Mouse (Mus musculus) megakaryocyte-erythroid progenitor cell, adult 5-6 weeks (primary cell): ENCODE results near the gene Dhrs1. TPM values are rescaled to one million over a fixed set of nuclear protein-coding genes. Genes with fewer than 3 reads are reported as not detected.

Source experiments
- ATAC-seq: replicated peaks from 2 replicates; pipeline ENCODE4 v1.8.0; 2016; ENCODE audit warnings: mild to moderate bottlenecking, inconsistent platforms; ENCODE audit not compliant: severe bottlenecking, poor library complexity, low FRiP score, low TSS enrichment
- total RNA-seq, 2 experiments: library from RNA; stranded (forward) in 1 of 2; stranded (reverse) in 1 of 2; fragments of 200-1000, 215-1000 nt in 1 of 2; fragments of >200 nt in 1 of 2; fragmentation: Nextera tagmentation in 1 of 2; gene quantifications; 2 replicates each; pipeline ENCODE4 v1.2.3; 2014 to 2017

Gene Dhrs1
- total RNA-seq (2014; fragmentation: Nextera tagmentation), result 21.5 and 31.0 TPM in 2 replicates
- 10.0 and 10.3 TPM in 2 replicates for total RNA-seq (2017)

DNA sequence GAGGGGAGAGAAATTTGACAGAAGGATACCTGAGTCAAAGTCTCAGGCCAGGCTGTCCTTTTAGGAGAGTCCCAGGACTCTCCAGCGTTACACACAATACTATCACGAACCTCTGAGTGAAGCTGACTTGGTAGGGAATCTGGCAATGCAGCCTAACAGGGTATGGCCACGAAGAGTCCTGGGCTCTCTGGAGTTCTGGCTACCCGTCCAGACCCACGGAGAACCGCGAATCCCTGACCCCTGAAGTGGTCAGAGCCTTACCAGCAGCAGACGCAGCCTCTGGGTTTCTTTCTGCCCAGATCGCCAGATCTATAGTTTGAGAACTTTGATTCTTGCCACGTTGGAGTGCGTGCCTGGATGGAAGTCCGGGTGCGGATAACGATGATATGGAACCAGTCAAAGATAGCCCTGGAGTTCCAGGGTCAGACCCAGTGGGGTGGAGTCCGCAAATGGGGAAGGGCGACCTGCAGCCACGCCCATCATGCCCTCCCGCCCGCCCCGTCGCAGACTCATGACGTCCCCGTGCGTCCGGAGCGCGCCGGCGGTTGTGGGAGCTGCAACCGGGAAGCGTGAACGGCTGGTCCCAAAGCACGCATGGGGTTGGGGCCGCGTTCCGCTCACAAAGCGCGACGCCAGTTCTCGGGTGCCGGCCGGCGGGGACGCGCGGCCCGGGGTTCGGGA lies at the start of gene Dhrs1, which contains the start of gene Nop9:
Gene Dhrs1, minus strand, starts transcription at position 511 of the 681 bp plus-strand sequence.
Gene Nop9, plus strand, starts transcription at position 514 of the 681 bp plus-strand sequence.
- peak; percentile 65 for ATAC-seq

DNA sequence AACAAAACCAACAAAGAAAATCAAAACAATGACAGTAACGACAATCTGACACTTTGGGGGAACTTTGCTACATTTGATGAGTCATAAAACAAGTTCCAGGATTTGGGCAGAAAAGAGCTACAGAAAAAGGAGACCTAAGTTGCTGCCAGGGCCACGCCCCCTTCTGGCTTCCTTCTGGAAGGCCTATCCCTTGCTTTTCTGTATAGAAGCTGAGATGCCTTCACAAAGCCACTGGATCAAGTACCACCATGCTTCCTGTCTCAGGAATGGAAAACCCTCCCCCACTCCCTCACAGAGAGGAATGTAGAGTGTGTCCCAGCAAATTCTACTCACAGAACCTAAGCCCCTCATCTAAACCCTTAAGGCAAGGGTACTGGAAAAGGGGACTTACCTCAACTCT lies 48.5 kb upstream of the Dhrs1 start:
- ATAC-seq, result no peak

DNA sequence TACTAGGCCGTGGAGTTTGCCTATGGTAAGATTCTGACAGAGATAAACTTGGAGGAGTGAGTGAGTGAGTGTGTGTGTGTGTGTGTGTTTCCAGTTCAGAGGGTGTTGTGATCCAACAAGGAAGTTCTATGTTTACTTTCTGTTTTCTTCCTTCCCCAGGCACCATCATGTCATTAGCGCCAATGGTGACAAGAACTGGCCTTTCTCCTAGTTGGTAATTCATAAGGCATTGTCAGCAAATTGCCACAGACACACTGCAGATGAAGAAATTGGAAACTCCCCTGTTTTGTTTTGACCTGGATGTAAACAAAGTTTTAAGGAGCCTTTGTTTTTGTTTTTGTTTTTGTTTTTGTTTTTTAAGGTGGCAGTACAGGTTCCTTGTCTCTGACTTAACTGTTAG lies 48.0 kb upstream of the Dhrs1 start:
- ATAC-seq, result no peak

DNA sequence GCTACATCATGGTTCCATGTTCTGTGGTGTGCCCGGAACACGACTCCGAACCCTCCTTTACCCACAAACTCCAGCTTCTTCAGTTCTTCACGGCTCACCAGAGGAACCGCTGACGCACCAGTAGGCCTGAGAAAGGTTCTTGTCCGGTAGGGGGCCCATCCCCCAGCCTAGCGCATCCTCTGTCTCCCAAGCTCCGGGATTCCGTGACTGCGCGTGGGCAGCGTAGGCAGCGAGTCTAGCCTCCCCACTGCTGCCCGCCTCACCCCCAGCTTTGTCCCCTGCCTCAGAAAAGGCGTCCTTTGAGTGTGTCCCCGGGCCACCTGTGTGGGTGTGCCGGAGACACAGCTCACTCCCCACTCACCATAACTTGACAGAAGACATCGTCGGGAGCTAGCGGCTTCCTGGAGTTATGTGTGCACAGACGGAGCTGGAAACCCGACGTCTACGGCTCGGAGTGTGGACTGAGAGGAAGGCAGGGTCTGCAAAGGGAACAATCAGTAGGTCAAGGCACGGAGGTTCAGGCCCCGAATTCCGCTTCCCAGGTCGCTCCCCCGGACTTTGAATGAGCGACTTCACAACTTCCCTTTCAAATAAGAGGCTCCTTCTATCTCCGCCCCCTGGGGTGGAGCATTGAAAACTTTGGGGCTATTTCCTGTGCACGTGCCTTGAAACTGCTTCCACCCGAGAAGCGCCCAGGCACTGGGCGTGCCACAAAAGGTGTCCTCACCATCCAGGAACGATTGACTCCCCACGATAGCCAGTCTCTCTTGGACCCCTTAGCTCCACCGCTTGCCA lies 43.0 kb upstream of the Dhrs1 start, which contains the start of gene Ripk3:
Gene Ripk3, minus strand, starts transcription at position 610 of the 795 bp plus-strand sequence.
- ATAC-seq, result peak; percentile 83

DNA sequence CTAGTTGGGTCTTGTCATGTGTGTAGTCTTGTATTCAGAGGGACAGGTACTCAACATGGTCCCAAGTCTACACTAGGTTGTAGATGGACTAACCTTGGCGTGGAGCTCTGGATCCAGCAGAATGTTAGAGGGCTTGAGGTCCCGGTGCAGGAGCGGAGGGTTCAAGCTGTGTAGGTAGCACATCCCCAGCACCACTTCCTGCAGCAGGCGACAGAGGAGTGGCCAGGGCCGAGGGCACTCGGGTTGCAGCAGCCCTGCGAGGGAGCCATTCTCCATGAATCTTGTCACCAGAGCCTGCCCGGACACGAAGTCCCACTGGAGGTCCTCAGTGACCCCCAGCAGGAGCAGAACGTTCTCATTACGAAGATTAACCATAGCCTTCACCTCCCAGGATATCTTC lies 42.2 kb upstream of the Dhrs1 start:
- ATAC-seq, result peak; percentile 11; the same call in 1 of the 2 replicates

DNA sequence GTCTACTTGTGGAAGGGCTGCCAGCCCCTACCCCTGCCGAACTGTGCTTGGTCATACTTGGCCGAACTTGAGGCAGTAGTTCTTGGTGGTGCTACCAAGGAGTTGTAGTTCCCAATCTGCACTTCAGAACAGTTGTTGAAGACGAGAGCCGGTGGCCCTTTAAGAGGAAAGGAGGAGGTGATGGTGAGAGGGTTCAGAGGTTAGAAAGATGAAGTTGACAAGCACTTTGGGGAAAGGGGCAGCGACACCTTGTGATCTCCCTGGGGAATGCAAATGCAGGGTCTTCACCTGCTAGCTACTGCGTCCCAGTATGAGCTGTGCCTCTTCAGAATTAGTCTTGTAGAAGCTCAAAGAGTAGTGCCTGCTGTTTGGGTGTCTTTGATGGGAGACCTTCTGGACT lies 39.7 kb upstream of the Dhrs1 start:
- no peak for ATAC-seq

DNA sequence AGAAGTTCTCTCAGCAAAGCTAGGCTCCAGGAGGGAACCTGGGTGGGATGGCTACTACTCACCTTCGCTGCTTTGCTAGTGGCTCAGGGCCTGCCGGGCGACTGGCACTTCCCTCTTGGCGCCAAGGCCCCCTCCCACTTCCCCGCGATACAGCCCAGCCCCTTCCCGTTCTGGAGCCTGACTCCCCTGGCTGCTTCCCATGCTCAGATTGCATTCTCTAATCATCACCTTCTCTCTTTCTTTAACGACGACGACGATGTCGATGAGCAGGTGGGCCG lies 38.4 kb upstream of the Dhrs1 start, which contains the start of gene Adcy4:
Gene Adcy4, minus strand, starts transcription at position 138 of the 278 bp plus-strand sequence.
- ATAC-seq, result no peak

DNA sequence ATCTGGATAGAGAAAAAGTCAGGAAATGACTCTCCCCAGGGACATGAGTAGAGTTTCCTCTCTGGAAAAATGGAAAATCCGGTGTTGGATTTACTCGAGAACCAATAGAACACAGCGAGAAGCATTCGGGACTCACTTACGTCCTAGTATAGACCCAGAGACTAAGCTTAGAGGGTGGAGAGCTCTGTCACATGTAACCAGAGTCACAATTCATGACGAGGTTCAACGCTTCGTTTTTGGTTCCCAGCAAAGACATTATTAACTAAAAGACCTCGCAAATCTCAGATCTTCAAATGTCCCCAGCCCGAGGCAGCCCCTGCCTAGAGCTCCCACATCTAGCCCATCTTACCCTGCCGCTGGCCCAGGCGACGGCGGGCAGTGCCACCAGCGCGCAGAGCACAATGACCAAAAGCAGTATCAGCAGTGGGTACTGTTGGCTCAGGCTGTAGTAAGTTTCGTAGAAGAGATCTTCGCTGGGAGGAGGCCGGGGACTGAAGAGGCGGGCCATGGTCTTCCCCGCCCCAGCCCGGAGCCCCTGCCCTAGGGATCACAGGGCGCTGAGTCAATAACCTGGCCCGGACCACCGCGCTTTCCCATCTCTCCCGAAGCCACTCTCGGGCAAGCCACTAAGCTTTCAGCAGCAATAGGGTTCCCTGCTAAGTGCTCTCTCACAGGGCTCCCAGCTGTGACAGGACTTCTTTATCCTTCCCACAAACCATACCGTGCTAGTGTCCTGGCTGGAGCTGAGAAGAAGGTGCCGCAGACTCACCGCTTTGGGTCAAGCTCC lies 37.9 kb upstream of the Dhrs1 start:
- ATAC-seq, result no peak

DNA sequence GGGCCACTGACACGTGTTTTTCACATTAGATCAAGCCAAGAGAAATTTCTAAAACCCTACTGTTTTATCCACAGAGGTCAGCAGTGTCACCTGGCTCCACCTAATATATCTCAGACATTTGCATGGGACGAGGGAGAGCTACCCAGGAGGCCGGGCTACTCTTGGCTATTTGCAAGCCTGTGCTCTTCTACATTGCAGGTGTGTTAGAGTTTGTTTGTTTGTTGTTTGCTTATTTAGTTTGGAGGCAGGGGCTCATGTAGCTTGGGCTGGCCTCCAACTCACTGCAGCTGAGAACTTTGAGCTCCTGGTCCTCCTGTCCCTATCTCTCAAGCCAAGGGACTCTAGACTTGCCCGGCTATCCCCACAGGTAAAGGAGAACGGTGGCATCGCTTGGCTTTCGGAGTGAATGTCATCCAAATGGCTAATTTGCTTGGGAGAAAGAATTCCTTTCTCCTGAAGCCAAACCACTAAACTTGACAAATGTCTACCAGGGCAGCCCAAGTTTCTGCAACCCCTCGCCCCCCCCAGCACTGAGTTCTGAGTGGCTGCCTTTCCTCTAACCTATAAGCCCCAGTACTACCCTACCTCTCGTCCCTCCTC lies 37.0 kb upstream of the Dhrs1 start:
- ATAC-seq, result no peak

DNA sequence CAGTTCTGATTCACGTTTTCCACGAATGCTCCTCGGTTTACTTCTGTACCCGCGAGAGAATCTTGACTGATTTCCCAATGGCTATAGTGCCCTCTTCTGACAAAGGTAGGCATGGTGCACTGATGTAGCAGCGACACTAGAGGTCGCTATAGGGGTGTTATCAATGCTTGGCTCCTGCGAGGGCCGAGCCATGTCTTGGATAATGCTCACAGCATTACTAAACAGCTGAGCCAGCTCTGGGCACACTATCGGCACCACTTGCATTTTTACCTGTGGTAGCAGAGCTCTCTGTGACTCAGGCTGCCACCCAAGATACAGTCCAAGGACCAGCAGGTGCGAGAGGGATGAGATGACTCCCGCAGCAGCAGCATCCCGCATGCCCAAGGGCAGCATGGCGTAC lies 35.8 kb upstream of the Dhrs1 start:
- peak; percentile 87 for ATAC-seq

DNA sequence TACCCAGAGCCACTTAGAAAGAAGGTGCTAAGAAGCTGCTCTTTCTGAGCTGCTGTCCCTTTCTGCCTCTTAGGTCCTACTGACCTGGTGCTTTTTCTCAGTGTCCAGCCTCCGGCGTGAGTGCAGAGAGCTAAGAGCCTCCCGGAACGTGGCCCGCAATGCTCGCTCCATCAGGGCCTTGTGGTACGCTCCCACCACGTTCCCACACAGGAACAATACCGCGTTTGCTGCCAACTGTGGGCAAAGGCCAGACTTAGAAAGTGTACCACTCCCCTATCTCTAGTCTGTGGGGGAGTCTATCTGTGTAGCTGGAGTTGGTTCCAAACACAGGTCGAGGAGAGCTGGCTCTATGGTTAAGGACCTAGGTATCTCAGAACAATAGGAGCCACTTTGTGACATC lies 35.2 kb upstream of the Dhrs1 start:
- ATAC-seq, result no peak

DNA sequence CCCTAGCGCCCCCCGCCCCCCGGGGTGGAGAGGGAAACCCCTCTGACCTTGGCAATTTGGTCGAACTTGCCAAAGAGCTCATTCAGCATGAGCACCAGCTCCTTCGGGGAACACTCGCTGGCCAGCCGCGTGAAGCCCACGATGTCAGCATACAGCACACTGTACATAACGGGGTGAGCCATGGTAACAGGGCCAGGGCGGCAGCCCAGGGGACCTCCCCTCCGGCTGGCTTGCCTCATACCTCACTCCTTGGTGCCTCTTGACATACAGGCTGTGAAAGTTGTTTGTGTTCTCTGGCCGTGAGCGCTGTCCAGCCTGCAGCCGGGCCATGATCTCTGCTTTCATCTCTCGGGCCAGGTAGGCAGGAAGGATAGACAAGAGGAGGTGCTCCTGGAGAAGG lies 34.2 kb upstream of the Dhrs1 start:
- ATAC-seq, result no peak

DNA sequence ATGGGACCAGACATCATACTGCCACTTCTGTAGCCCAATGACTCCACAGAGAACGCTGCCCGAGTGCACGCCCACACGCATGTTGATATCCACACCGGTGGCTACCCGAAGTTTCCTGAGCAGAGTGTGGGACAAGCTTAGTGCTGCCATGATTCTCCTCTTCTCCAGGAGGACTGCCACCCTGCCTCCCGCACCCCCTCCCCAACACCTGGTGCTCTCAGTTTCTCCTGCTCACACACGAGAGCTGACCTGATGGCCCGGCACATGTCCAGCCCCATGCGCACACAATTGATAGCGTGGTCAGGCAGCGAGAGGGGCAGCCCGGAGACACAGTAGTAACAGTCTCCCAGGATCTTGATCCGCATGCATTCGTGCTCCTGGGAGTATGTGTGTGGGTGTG lies 33.2 kb upstream of the Dhrs1 start:
- ATAC-seq, result no peak

DNA sequence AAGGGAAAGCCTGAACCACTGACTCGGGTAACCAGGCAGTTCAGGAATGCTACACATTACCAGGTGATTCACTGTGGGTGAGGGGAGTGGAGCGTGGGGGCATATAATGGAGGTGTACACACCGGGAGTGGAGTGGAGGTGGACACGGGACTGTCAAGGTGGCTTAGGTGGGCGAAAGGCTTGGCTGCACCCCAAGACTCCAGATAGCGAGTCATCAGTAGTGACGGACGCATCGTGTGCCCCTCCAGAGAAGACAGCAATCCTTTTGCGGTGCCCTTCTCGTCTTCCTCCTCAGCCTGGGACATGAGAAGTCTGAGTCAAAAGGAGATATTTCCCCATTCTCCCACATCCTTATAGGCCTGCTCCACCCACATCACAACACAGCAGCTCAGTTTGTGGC lies 32.3 kb upstream of the Dhrs1 start:
- ATAC-seq, result no peak

DNA sequence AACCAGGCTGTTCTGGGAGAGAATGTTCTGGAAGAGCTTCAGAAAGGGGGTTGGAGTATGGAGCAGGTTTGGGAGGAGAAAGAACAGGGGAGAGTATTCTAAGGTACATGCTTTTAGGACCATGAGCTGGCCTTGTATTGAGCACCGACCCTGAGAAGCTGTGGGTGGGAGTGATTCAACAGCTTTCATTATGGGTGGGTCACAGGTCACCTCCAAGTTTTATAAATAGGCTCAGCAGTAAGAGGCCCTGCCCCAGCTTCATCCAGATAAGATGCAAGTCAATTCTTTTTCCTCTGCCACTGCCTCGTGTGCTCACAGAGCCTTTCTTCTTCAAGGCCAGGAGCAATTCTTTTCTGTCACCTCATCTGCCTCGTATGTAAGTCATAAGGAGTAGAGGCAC lies 31.7 kb upstream of the Dhrs1 start:
- ATAC-seq, result no peak

DNA sequence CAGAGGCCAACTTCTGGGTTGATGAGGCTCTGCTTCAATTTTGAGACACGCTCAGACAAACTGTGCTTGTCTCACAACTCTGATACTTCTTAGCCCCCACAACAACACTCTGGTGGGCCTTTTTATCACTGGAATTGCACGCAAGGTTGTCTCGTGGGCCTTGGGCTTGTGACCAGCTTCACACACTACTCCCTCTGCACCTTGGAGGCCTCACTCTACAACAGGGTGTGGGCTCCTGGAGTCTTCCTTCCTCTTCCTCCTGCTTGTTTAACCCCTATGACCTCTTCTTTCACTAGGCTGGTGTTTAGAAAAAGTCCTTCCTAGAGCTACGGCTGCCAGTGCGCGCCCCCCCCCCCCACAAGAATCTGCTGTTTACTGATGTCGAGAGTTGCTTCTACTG lies 31.2 kb upstream of the Dhrs1 start:
- ATAC-seq, result no peak

DNA sequence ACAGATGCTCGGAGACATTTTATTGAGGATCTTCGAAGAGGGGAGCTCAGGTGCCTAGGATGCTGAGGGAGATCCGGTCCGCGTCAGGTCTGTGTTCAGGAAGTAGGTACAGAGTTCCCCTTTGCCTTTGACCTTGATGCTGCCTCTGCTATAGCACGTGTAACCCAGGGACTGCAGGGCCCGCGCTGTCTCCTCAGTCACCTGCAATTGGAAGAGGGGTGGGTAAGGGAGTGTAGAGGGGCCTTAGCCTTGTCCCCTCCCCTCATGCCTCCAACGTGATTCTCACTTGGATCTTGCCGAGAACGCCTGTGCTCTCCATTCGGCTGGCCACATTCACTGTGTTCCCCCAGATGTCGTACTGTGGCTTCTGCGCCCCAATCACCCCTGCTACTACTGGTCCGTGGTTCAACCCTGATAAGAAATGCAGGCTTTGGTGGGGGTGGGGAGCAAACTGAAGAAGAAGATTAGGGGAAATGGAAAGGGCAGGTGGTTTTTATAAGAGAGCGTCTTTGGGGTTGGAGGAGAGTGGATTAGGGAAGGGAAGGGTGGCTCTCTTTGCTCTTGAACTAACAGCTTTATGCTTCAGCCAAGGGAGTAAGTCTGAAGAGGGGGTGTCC lies 23.7 kb upstream of the Dhrs1 start:
- ATAC-seq, result peak; percentile 59

DNA sequence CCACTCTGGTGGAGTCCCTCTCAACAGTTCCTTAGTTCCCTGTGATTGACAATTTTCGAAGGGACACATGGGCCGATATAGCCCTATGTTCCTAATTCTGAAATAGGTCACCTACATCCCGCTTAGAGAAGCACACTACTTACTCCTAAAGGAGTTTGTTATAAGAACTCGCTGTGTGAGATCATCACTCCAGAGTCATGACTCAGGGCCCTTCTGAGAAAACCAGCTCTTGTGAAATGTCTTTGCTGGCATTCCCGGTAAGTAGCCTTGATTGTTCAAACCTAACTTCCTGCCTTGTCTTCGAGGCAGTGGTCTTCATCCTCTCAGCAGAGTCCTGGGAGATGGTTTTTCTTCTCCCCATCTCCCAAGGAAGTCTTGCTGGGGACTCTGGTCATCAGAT lies 23.1 kb upstream of the Dhrs1 start:
- no peak for ATAC-seq
